In genomic region chr16:45654465-45654864, GRCm38 (mm10) we compare ENCODE assay signal across 10 mouse cellular contexts. TPM values are rescaled to one million over a fixed set of nuclear protein-coding genes. Genes with fewer than 3 reads are reported as not detected.
DNase-seq lines count a peak whose midpoint lies in the region; ATAC-seq and TF ChIP-seq lines count a peak whose summit lies in the region.
"Had no signal": no experiment of that assay in that cellular context is flagged by ENCODE, and none has a peak within 500 bp of the region (broad histone marks: within the 10 kb centered on the region; RNA-seq: fewer than 3 reads in every experiment).

No protein-coding gene starts in this region.

- intact Hi-C loops in heart, postnatal 25 days (cut with DNase I) = no loop called here

- 0 out of 2 replicates have a peak, but pooled peaks cover 3% of the 10 kb centered on the region for H3K27me3 ChIP-seq in heart, postnatal 0 days (ENCODE audit: control insufficient read depth, insufficient read depth, low read length)
- peaks cover 35% of the 10 kb centered on the region for H3K27me3 ChIP-seq in midbrain, embryonic 10.5 days (ENCODE audit: low read depth, poor library complexity, severe bottlenecking)
- H3K27me3 ChIP-seq in midbrain, embryonic 14.5 days (ENCODE audit: control insufficient read depth, insufficient read depth, low read length) = 0 out of 2 replicates have a peak, but pooled peaks cover 4% of the 10 kb centered on the region
- H3K27me3 ChIP-seq in liver, embryonic 15.5 days = no peaks in the 10 kb centered on the region
- H3K27me3 ChIP-seq in cerebellum, adult 2 months (ENCODE audit: control insufficient read depth, insufficient read depth, low read length) = no peaks in the 10 kb centered on the region
- H3K27me3 ChIP-seq: CH12.LX had no signal

- peak overlapping the region; percentile 28; the same call in 1 of the 2 replicates for H3K4me3 ChIP-seq in heart, postnatal 0 days (ENCODE audit: low read depth, low read length)
- peak overlapping the region; percentile 46; the same call in 1 of the 2 replicates for H3K4me3 ChIP-seq in midbrain, embryonic 10.5 days
- H3K4me3 ChIP-seq in midbrain, embryonic 14.5 days (replicated peaks; ENCODE audit: low read depth, low read length) = no peak overlapping the region
- H3K4me3 ChIP-seq in liver, embryonic 15.5 days (replicated peaks) = peak overlapping the region; percentile 41; the same call in 1 of the 2 replicates
- H3K4me3 ChIP-seq in cerebellum, adult 2 months (replicated peaks; ENCODE audit: insufficient read depth, low read depth, low read length) = no peak overlapping the region
- H3K4me3 ChIP-seq: heart, adult 2 months had no signal

- no peak for TF ChIP-seq CTCF in heart, postnatal 0 days (IDR thresholded peaks at IDR 0.05; ENCODE audit: low read depth)
- no peak for TF ChIP-seq CTCF in cerebellum, adult 2 months (IDR thresholded peaks at IDR 0.05; ENCODE audit: borderline replicate concordance, insufficient read depth, low read depth, low read length)

- ATAC-seq in heart, postnatal 0 days (ENCODE audit: insufficient read depth, low read depth) = no peak
- no peak for ATAC-seq in midbrain, embryonic 14.5 days (ENCODE audit: low FRiP score, low TSS enrichment)
- no peak for ATAC-seq in liver, embryonic 15.5 days (ENCODE audit: insufficient read depth)

- TF ChIP-seq EP300 in heart, postnatal 0 days (IDR thresholded peaks at IDR 0.05; ENCODE audit: low read depth) = no peak

- DNase-seq in heart, postnatal 0 days (ENCODE audit: low spot score) = no peak
- no peak for DNase-seq in heart, postnatal 25 days (ENCODE audit: low spot score)
- no peak for DNase-seq in midbrain, embryonic 10.5 days (ENCODE audit: low spot score)
- DNase-seq in midbrain, embryonic 14.5 days = no peak
- no peak for DNase-seq in adipocyte (ENCODE audit: low spot score)
- DNase-seq in cerebellum, adult 2 months = no peak
- no peak for DNase-seq in gastrocnemius, postnatal 25 days
- DNase-seq: heart, adult 2 months had no signal

- TF ChIP-seq POLR2A in cerebellum, adult 2 months (IDR thresholded peaks at IDR 0.05; ENCODE audit: borderline replicate concordance, insufficient read depth, low read length) = no peak

- H3K36me3 ChIP-seq in heart, postnatal 0 days (replicated peaks; ENCODE audit: control insufficient read depth, insufficient read depth, low read length) = no peaks in the 10 kb centered on the region
- no peaks in the 10 kb centered on the region for H3K36me3 ChIP-seq in midbrain, embryonic 10.5 days
- H3K36me3 ChIP-seq in midbrain, embryonic 14.5 days (ENCODE audit: control insufficient read depth, insufficient read depth, low read length) = no peaks in the 10 kb centered on the region
- no peaks in the 10 kb centered on the region for H3K36me3 ChIP-seq in liver, embryonic 15.5 days (replicated peaks)

- 74% methylated on average over 9 of the region's 9 CpGs for WGBS in heart, postnatal 0 days
- 56% methylated on average over 9 of the region's 9 CpGs for WGBS in midbrain, embryonic 10.5 days
- WGBS in midbrain, embryonic 14.5 days = 63% methylated on average over 9 of the region's 9 CpGs
- 66% methylated on average over 9 of the region's 9 CpGs for WGBS in liver, embryonic 15.5 days (ENCODE audit: insufficient replicate concordance)
- 84% methylated on average over 9 of the region's 9 CpGs for WGBS in cerebellum, adult 2 months

- H3K4me2 ChIP-seq in heart, postnatal 0 days (ENCODE audit: low read depth, low read length) = peak overlapping the region; percentile 54; the same call in 1 of the 2 replicates
- H3K4me2 ChIP-seq in midbrain, embryonic 14.5 days (ENCODE audit: low read length) = no peak overlapping the region; the same call in 1 of the 2 replicates
- H3K4me2 ChIP-seq in liver, embryonic 15.5 days = peak overlapping the region; percentile 62; the same call in 1 of the 2 replicates

- no peak overlapping the region for H3K27ac ChIP-seq in heart, postnatal 0 days (ENCODE audit: low read depth)
- no peak overlapping the region for H3K27ac ChIP-seq in midbrain, embryonic 10.5 days (replicated peaks)
- no peak overlapping the region for H3K27ac ChIP-seq in midbrain, embryonic 14.5 days (replicated peaks; ENCODE audit: low read depth, low read length)
- H3K27ac ChIP-seq in liver, embryonic 15.5 days (replicated peaks) = no peak overlapping the region
- H3K27ac ChIP-seq in cerebellum, adult 2 months (ENCODE audit: insufficient read depth, low read length) = no peak overlapping the region
- H3K27ac ChIP-seq: heart, adult 2 months had no signal

- no peaks in the 10 kb centered on the region for H3K9me3 ChIP-seq in heart, postnatal 0 days (replicated peaks; ENCODE audit: control insufficient read depth, low read length)
- H3K9me3 ChIP-seq in midbrain, embryonic 10.5 days (replicated peaks) = no peaks in the 10 kb centered on the region
- no peaks in the 10 kb centered on the region for H3K9me3 ChIP-seq in midbrain, embryonic 14.5 days (ENCODE audit: control insufficient read depth, low read length)
- no peaks in the 10 kb centered on the region for H3K9me3 ChIP-seq in liver, embryonic 15.5 days (replicated peaks)

- no peaks in the 10 kb centered on the region for H3K4me1 ChIP-seq in heart, postnatal 0 days (ENCODE audit: control insufficient read depth, insufficient read depth)
- H3K4me1 ChIP-seq in midbrain, embryonic 10.5 days = peaks cover 13% of the 10 kb centered on the region
- H3K4me1 ChIP-seq in midbrain, embryonic 14.5 days (ENCODE audit: control insufficient read depth, insufficient read depth, low read length) = no peaks in the 10 kb centered on the region
- H3K4me1 ChIP-seq in liver, embryonic 15.5 days (replicated peaks) = peaks cover 16% of the 10 kb centered on the region
- H3K4me1 ChIP-seq in cerebellum, adult 2 months (ENCODE audit: control insufficient read depth, insufficient read depth, low read length) = peaks cover 6% of the 10 kb centered on the region

- no peak overlapping the region for H3K9ac ChIP-seq in heart, postnatal 0 days (replicated peaks; ENCODE audit: low read depth, low read length)
- H3K9ac ChIP-seq in midbrain, embryonic 14.5 days (replicated peaks; ENCODE audit: low read length) = no peak overlapping the region
- no peak overlapping the region for H3K9ac ChIP-seq in liver, embryonic 15.5 days

RNA-seq across cellular contexts. Expression of gene BC016579, which starts 0.6 kb away (rescaled TPM):
- not detected in 2 replicates for total RNA-seq in heart, postnatal 0 days (2014; rRNA removed; ENCODE audit: low replicate concordance)
- not detected in 2 replicates for polyA plus RNA-seq in heart, postnatal 0 days (2015; fragmentation: Nextera tagmentation; extraction: Ambion mirVana)
- not detected for total RNA-seq in heart, postnatal 25 days (2021)
- polyA plus RNA-seq in midbrain, embryonic 10.5 days (2016; fragmentation: Nextera tagmentation; extraction: Ambion mirVana) = 0.09 and 0.10 TPM in 2 replicates
- 0.09 TPM in 1 of 2 replicates, not detected in the other for polyA plus RNA-seq in midbrain, embryonic 14.5 days (2014; fragmentation: Nextera tagmentation; extraction: Ambion mirVana)
- polyA plus RNA-seq in liver, embryonic 15.5 days (2015; fragmentation: Nextera tagmentation; extraction: Ambion mirVana) = 0.14 and 0.18 TPM in 2 replicates
- 0.36 and 0.47 TPM in 2 replicates for polyA plus RNA-seq in cerebellum, adult 2 months (2012; rRNA removed)
- not detected for total RNA-seq in gastrocnemius, postnatal 25 days (2021)
- total RNA-seq: CH12.LX; heart, adult 2 months had no signal
- polyA plus RNA-seq: heart, adult 2 months had no signal

RNA-seq across cellular contexts. Expression of gene Tmprss7, which starts 39.0 kb away (rescaled TPM):
- total RNA-seq in heart, postnatal 0 days (2014; rRNA removed; ENCODE audit: low replicate concordance) = not detected in 2 replicates
- not detected in 2 replicates for polyA plus RNA-seq in heart, postnatal 0 days (2015; fragmentation: Nextera tagmentation; extraction: Ambion mirVana)
- not detected for total RNA-seq in heart, postnatal 25 days (2021)
- 0.29 and 0.31 TPM in 2 replicates for polyA plus RNA-seq in midbrain, embryonic 10.5 days (2016; fragmentation: Nextera tagmentation; extraction: Ambion mirVana)
- 0.29 and 0.32 TPM in 2 replicates for polyA plus RNA-seq in midbrain, embryonic 14.5 days (2014; fragmentation: Nextera tagmentation; extraction: Ambion mirVana)
- polyA plus RNA-seq in liver, embryonic 15.5 days (2015; fragmentation: Nextera tagmentation; extraction: Ambion mirVana) = 0.12 and 0.14 TPM in 2 replicates
- polyA plus RNA-seq in cerebellum, adult 2 months (2012; rRNA removed) = 2.5 and 2.8 TPM in 2 replicates
- total RNA-seq in gastrocnemius, postnatal 25 days (2021) = not detected
- total RNA-seq: CH12.LX; heart, adult 2 months had no signal
- polyA plus RNA-seq: heart, adult 2 months had no signal

RNA-seq across cellular contexts. Expression of gene Gcsam, which starts 44.3 kb away (rescaled TPM):
- total RNA-seq in heart, postnatal 0 days (2014; rRNA removed; ENCODE audit: low replicate concordance) = 2.9 TPM in 1 of 2 replicates, not detected in the other
- 0.08 and 0.26 TPM in 2 replicates for polyA plus RNA-seq in heart, postnatal 0 days (2015; fragmentation: Nextera tagmentation; extraction: Ambion mirVana)
- total RNA-seq in heart, postnatal 25 days (2021) = not detected
- 0.06 TPM in 1 of 2 replicates, not detected in the other for polyA plus RNA-seq in midbrain, embryonic 10.5 days (2016; fragmentation: Nextera tagmentation; extraction: Ambion mirVana)
- not detected in 2 replicates for polyA plus RNA-seq in midbrain, embryonic 14.5 days (2014; fragmentation: Nextera tagmentation; extraction: Ambion mirVana)
- polyA plus RNA-seq in liver, embryonic 15.5 days (2015; fragmentation: Nextera tagmentation; extraction: Ambion mirVana) = 1.5 and 2.0 TPM in 2 replicates
- not detected in 2 replicates for polyA plus RNA-seq in cerebellum, adult 2 months (2012; rRNA removed)
- total RNA-seq in gastrocnemius, postnatal 25 days (2021) = under 1 TPM in 1 of 2 experiments, not detected in 1; 0.19 TPM
- total RNA-seq: CH12.LX had no signal

Comparison
In these comparisons a context has a peak if more than half of its experiments do, and no peak if none do; other contexts are left out.
1. H3K4me3 ChIP-seq: peak in heart, postnatal 0 days (single experiment), midbrain, embryonic 10.5 days (single experiment) and liver, embryonic 15.5 days (single experiment); none in midbrain, embryonic 14.5 days (single experiment) and cerebellum, adult 2 months (single experiment).